Mouse (Mus musculus) kidney, embryonic 14.5 days (tissue): ENCODE measurements at regions not wholly inside any gene's neighbourhood (a gene's known extent, or its start where the extent isn't known, plus 50 kb on each side); places are given as distances from the start of the nearest gene placed in this dataset.

Source experiments
- ATAC-seq: fragments of 200-750 bp; cut with Nextera tagmentation; 2 replicates; pipeline ENCODE4 v1.8.0; 2017; ENCODE audit warnings: moderate number of reproducible peaks, mild to moderate bottlenecking, moderate TSS enrichment, moderate library complexity; ENCODE audit not compliant: low FRiP score, low TSS enrichment
- H3K27ac ChIP-seq: fragments of 300-500 bp; sonication (generic); 2 replicates; pipeline ENCODE4 v1.5.1; 2014; ENCODE audit warnings: low read depth, mild to moderate bottlenecking, low read length, moderate library complexity, mixed read lengths
- H3K27me3 ChIP-seq: fragments of 300-500 bp; sonication (generic); 2 replicates; pipeline ENCODE4 v1.6.1; 2014; ENCODE audit warnings: mild to moderate bottlenecking, low read length; ENCODE audit not compliant: control insufficient read depth, insufficient read depth
- H3K36me3 ChIP-seq: fragments of 300-500 bp; sonication (generic); 2 replicates; pipeline ENCODE4 v1.6.1; 2014; ENCODE audit warnings: low read length, mixed read lengths; ENCODE audit not compliant: control insufficient read depth, insufficient read depth
- H3K4me1 ChIP-seq: fragments of 300-500 bp; sonication (generic); 2 replicates; pipeline ENCODE4 v1.6.1; 2014; ENCODE audit warnings: low read length, mixed read lengths; ENCODE audit not compliant: control insufficient read depth, insufficient read depth
- H3K4me2 ChIP-seq: fragments of 300-500 bp; sonication (generic); replicated peaks from 2 replicates; pipeline ENCODE4 v1.6.1; 2014; ENCODE audit warnings: low read depth, mild to moderate bottlenecking, low read length
- H3K4me3 ChIP-seq: fragments of 300-500 bp; sonication (generic); 2 replicates; pipeline ENCODE4 v1.5.1; 2014; ENCODE audit warnings: mild to moderate bottlenecking, low read length
- H3K9ac ChIP-seq: fragments of 300-500 bp; sonication (generic); 2 replicates; pipeline ENCODE4 v1.6.1; 2014; ENCODE audit warnings: low read depth, mild to moderate bottlenecking, low read length, moderate library complexity
- H3K9me3 ChIP-seq: fragments of 300-500 bp; sonication (generic); 2 replicates; pipeline ENCODE4 v1.6.1; 2016; ENCODE audit warnings: low read length; ENCODE audit not compliant: control insufficient read depth
- WGBS: fragments of 180-500 bp; shearing (Covaris S2); extraction: QIAGEN DNeasy Blood & Tissue Kit; methylation state at CpG from one replicate; pipeline ENCODE4 v1.1.7; 2014; 5-methylcytosine and 5-hydroxymethylcytosine counted together

- no peak overlapping the region for H3K4me2 ChIP-seq
- no peaks in the 10 kb centered on the region for H3K27me3 ChIP-seq
- H3K4me1 ChIP-seq = no peaks in the 10 kb centered on the region
- 41% methylated on average over 4 of the region's 4 CpGs for WGBS
- no peaks in the 10 kb centered on the region for H3K9me3 ChIP-seq
- H3K4me3 ChIP-seq = no peak overlapping the region
- H3K27ac ChIP-seq = no peak overlapping the region
- no peak overlapping the region for H3K9ac ChIP-seq
- no peak for ATAC-seq
- H3K36me3 ChIP-seq = no peaks in the 10 kb centered on the region
These were observed 1111.7 kb upstream of the Flrt2 start for GRCm38 (mm10) chr12:94580345-94580744.

GRCm38 (mm10) chr12:94584309-94584708 is 1107.7 kb upstream of the Flrt2 start:
- H3K4me1 ChIP-seq = no peaks in the 10 kb centered on the region
- no peaks in the 10 kb centered on the region for H3K9me3 ChIP-seq
- H3K4me3 ChIP-seq = no peak overlapping the region
- ATAC-seq = no peak
- H3K9ac ChIP-seq = no peak overlapping the region
- H3K36me3 ChIP-seq = no peaks in the 10 kb centered on the region
- no peaks in the 10 kb centered on the region for H3K27me3 ChIP-seq
- H3K4me2 ChIP-seq = no peak overlapping the region
- 41% methylated on average over 1 of the region's 1 CpGs for WGBS
- no peak overlapping the region for H3K27ac ChIP-seq

- 56% methylated on average over 4 of the region's 4 CpGs for WGBS
- H3K4me3 ChIP-seq = no peak overlapping the region
These were observed 1105.0 kb upstream of the Flrt2 start for GRCm38 (mm10) chr12:94587031-94587430.

GRCm38 (mm10) chr12:94588599-94588998 is 1103.4 kb upstream of the Flrt2 start:
- no peak overlapping the region for H3K9ac ChIP-seq
- WGBS = 16% methylated on average over 4 of the region's 4 CpGs
- peak overlapping the region; percentile 8; the same call in 1 of the 2 replicates for H3K27ac ChIP-seq
- H3K36me3 ChIP-seq = no peaks in the 10 kb centered on the region
- H3K9me3 ChIP-seq = no peaks in the 10 kb centered on the region
- no peaks in the 10 kb centered on the region for H3K27me3 ChIP-seq
- no peak for ATAC-seq
- no peak overlapping the region for H3K4me2 ChIP-seq
- H3K4me1 ChIP-seq = no peaks in the 10 kb centered on the region
- H3K4me3 ChIP-seq = no peak overlapping the region

More at GRCm38 (mm10) chr12:94587031-94587430, 1105.0 kb upstream of the Flrt2 start:
- Histone ChIP-seq H3K9ac (no peak overlapping the region), H3K36me3 (no peaks in the 10 kb centered on the region), H3K4me1 (no peaks in the 10 kb centered on the region), H3K27ac (no peak overlapping the region), H3K27me3 (no peaks in the 10 kb centered on the region), H3K4me2 (no peak overlapping the region), H3K9me3 (no peaks in the 10 kb centered on the region)
- ATAC-seq = no peak

GRCm38 (mm10) chr12:94589033-94589432 is 1103.0 kb upstream of the Flrt2 start:
- ATAC-seq = peak; percentile 88

GRCm38 (mm10) chr12:94605566-94605965 is 1086.5 kb upstream of the Flrt2 start:
- H3K9ac ChIP-seq = no peak overlapping the region
- no peak for ATAC-seq
- WGBS = 84% methylated on average over 1 of the region's 1 CpGs

More at GRCm38 (mm10) chr12:94589033-94589432, 1103.0 kb upstream of the Flrt2 start:
- 15% methylated on average over 4 of the region's 4 CpGs for WGBS
- Histone ChIP-seq H3K4me2 (no peak overlapping the region), H3K9me3 (no peaks in the 10 kb centered on the region), H3K4me3 (no peak overlapping the region), H3K27me3 (no peaks in the 10 kb centered on the region), H3K36me3 (no peaks in the 10 kb centered on the region), H3K9ac (no peak overlapping the region), H3K27ac (peak overlapping the region; percentile 8; the same call in 1 of the 2 replicates), H3K4me1 (no peaks in the 10 kb centered on the region)

GRCm38 (mm10) chr12:94636555-94636954 is 1055.5 kb upstream of the Flrt2 start:
- 89% methylated on average over 1 of the region's 1 CpGs for WGBS

More at GRCm38 (mm10) chr12:94605566-94605965, 1086.5 kb upstream of the Flrt2 start:
- Histone ChIP-seq H3K4me1 (no peaks in the 10 kb centered on the region), H3K9me3 (no peaks in the 10 kb centered on the region), H3K4me3 (no peak overlapping the region), H3K27ac (no peak overlapping the region), H3K27me3 (no peaks in the 10 kb centered on the region), H3K36me3 (no peaks in the 10 kb centered on the region), H3K4me2 (no peak overlapping the region)

GRCm38 (mm10) chr12:94640153-94640552 is 1051.9 kb upstream of the Flrt2 start:
- Histone ChIP-seq H3K36me3 (no peaks in the 10 kb centered on the region), H3K27ac (no peak overlapping the region), H3K4me3 (no peak overlapping the region), H3K4me1 (no peaks in the 10 kb centered on the region), H3K9ac (no peak overlapping the region), H3K27me3 (no peaks in the 10 kb centered on the region), H3K4me2 (no peak overlapping the region), H3K9me3 (no peaks in the 10 kb centered on the region)
- ATAC-seq = no peak
- WGBS = 69% methylated on average over 4 of the region's 4 CpGs

More at GRCm38 (mm10) chr12:94636555-94636954, 1055.5 kb upstream of the Flrt2 start:
- ATAC-seq = no peak
- no peak overlapping the region for H3K4me3 ChIP-seq
- no peaks in the 10 kb centered on the region for H3K36me3 ChIP-seq
- no peak overlapping the region for H3K4me2 ChIP-seq
- no peaks in the 10 kb centered on the region for H3K9me3 ChIP-seq
- H3K27ac ChIP-seq = no peak overlapping the region
- H3K27me3 ChIP-seq = no peaks in the 10 kb centered on the region
- H3K4me1 ChIP-seq = no peaks in the 10 kb centered on the region
- H3K9ac ChIP-seq = no peak overlapping the region

GRCm38 (mm10) chr12:94645302-94645701 is 1046.7 kb upstream of the Flrt2 start:
- Histone ChIP-seq H3K36me3 (no peaks in the 10 kb centered on the region), H3K9me3 (no peaks in the 10 kb centered on the region), H3K27ac (no peak overlapping the region), H3K9ac (no peak overlapping the region), H3K4me3 (no peak overlapping the region), H3K4me1 (no peaks in the 10 kb centered on the region), H3K27me3 (no peaks in the 10 kb centered on the region), H3K4me2 (no peak overlapping the region)
- 65% methylated on average over 2 of the region's 2 CpGs for WGBS
- ATAC-seq = no peak
